Mouse (Mus musculus): ENCODE data around the gene Pgd. TPM values are rescaled to one million over a fixed set of nuclear protein-coding genes. Genes with fewer than 3 reads are reported as not detected.
"Not testable (repeated sequence)": the region's sequence is repeated elsewhere in the genome, so short reads cannot be mapped to it uniquely, and the experiment has no call there.

The Pgd gene
- polyA plus RNA-seq, 1 experiment from 2014 or later: 108 TPM

DNA sequence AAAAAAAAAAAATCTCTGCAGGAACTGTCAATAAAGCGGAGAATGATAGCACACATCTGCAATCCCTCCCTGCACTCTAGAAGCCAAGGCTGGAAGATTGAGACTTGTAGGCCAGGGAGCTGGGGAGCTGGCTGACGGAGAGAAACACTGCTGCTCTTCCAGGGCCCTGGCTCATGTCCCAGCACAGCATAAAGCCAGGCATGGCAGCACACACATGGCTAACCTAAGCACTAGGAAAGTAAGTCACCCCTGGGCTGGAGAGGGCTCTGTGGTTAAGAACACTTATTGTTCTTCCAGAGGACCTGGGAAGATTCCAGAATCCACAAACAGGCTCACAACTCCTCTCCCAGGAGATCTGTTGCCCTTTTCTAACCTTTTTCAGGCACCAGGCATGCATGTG is 6.1 kb upstream of the Pgd start:
- no peak overlapping the region for H3K9ac ChIP-seq (ENCODE audit: low read length)
- WGBS: 49% methylated on average over 2 of the region's 2 CpGs
- H3K27me3 ChIP-seq (ENCODE audit: control insufficient read depth, insufficient read depth, low read depth, low read length): no peaks in the 10 kb centered on the region
- H3K27ac ChIP-seq (ENCODE audit: low read length): peak overlapping the region; percentile 81
- no peak overlapping the region for H3K4me2 ChIP-seq (ENCODE audit: low read depth, low read length)
- H3K9me3 ChIP-seq (ENCODE audit: control insufficient read depth, low read length): no peaks in the 10 kb centered on the region
- H3K36me3 ChIP-seq (ENCODE audit: control insufficient read depth, insufficient read depth, low read length): no peaks in the 10 kb centered on the region
- H3K4me1 ChIP-seq (replicated peaks; ENCODE audit: control insufficient read depth, insufficient read depth, low read length): peaks cover 15% of the 10 kb centered on the region
- ATAC-seq (ENCODE audit: low read depth): peak; percentile 80
- no peak overlapping the region for H3K4me3 ChIP-seq (ENCODE audit: low read length)

DNA sequence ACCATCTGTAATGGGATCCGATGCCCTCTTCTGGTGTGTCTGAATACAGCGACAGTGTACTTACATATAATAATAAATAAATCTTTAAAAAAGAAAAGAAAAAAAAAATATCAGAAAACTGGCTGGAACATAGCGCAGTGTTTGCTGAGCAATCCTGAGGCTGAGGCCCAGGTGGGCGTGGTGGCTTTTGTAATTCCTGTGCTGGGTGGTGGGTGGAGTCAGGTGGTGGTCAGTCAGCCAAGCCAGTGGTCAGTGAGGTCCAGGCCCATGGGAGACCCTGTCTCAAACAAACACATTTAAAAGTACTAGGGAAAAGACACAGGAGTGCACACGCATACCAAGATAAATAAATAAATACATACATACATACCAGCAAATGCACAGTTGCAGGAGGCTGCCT is 5.5 kb upstream of the Pgd start:
- Histone ChIP-seq H3K9ac (ENCODE audit: low read length) (no peak overlapping the region), H3K4me3 (ENCODE audit: low read length) (no peak overlapping the region), H3K36me3 (ENCODE audit: control insufficient read depth, insufficient read depth, low read length) (no peaks in the 10 kb centered on the region), H3K9me3 (ENCODE audit: control insufficient read depth, low read length) (no peaks in the 10 kb centered on the region), H3K4me2 (ENCODE audit: low read depth, low read length) (no peak overlapping the region), H3K4me1 (replicated peaks; ENCODE audit: control insufficient read depth, insufficient read depth, low read length) (peaks cover 13% of the 10 kb centered on the region), H3K27ac (ENCODE audit: low read length) (peak overlapping the region; percentile 81), H3K27me3 (ENCODE audit: control insufficient read depth, insufficient read depth, low read depth, low read length) (no peaks in the 10 kb centered on the region)
- WGBS: 81% methylated on average over 5 of the region's 5 CpGs
- ATAC-seq (ENCODE audit: low read depth): no peak

DNA sequence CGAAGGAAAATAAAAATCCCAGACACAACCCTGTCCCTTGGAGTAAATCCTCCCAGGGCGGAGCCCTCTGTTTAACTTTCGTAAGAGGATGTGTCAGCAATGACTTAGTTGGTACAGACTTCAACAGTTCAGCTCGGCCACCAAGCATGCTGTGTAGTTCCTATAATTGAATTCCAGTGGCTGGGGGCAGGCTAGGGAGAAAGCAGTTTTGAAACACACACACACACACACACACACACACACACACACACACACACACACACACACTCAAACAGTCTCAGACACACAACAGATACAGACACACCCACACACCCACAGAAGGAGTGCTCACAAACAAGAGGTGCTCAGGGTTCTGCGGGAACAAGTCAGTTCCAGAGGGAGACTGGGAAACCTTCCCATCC is 5.0 kb upstream of the Pgd start:
- ATAC-seq (ENCODE audit: low read depth): peak; percentile 22; the same call in 1 of the 2 replicates
- H3K4me1 ChIP-seq (replicated peaks; ENCODE audit: control insufficient read depth, insufficient read depth, low read length): peaks cover 13% of the 10 kb centered on the region
- H3K9ac ChIP-seq (ENCODE audit: low read length): no peak overlapping the region
- H3K4me2 ChIP-seq (ENCODE audit: low read depth, low read length): no peak overlapping the region
- H3K36me3 ChIP-seq (ENCODE audit: control insufficient read depth, insufficient read depth, low read length): no peaks in the 10 kb centered on the region
- H3K4me3 ChIP-seq (ENCODE audit: low read length): no peak overlapping the region
- H3K27ac ChIP-seq (ENCODE audit: low read length): peak overlapping the region; percentile 81
- no peaks in the 10 kb centered on the region for H3K9me3 ChIP-seq (ENCODE audit: control insufficient read depth, low read length)
- no peaks in the 10 kb centered on the region for H3K27me3 ChIP-seq (ENCODE audit: control insufficient read depth, insufficient read depth, low read depth, low read length)
- 43% methylated on average over 5 of the region's 5 CpGs for WGBS

DNA sequence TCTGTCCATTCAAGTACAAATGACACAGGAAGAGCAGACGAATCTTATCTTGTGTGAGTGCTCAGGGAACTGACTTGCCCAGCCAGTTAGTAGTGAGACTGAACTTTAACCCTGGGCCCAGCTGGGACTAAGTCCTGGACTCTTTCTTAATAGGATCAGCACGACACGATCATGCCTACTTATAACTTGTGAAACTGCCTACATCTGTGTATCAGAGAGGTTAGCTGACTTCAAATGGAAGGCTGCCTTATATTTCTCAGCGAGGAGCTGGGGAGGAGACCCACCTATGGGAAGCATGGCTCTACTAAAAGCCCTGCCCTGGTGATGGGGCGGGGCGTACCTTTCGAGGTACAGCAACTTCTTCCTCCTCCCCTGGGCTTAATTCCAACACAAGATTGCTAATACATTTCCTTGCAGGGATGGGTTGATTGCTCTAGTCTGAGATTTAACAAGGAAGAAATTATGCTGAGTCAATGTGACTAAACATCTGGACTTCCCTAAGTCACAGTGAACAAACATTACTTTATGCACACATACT is 3.9 kb upstream of the Pgd start:
- Histone ChIP-seq H3K27me3 (ENCODE audit: control insufficient read depth, insufficient read depth, low read depth, low read length) (no peaks in the 10 kb centered on the region), H3K4me3 (ENCODE audit: low read length) (no peak overlapping the region), H3K36me3 (ENCODE audit: control insufficient read depth, insufficient read depth, low read length) (no peaks in the 10 kb centered on the region), H3K27ac (ENCODE audit: low read length) (peak overlapping the region; percentile 31; the same call in 1 of the 2 replicates), H3K9me3 (ENCODE audit: control insufficient read depth, low read length) (no peaks in the 10 kb centered on the region), H3K4me2 (ENCODE audit: low read depth, low read length) (no peak overlapping the region), H3K9ac (ENCODE audit: low read length) (no peak overlapping the region), H3K4me1 (replicated peaks; ENCODE audit: control insufficient read depth, insufficient read depth, low read length) (peaks cover 18% of the 10 kb centered on the region)
- WGBS: 43% methylated on average over 7 of the region's 7 CpGs
- ATAC-seq (ENCODE audit: low read depth): no peak

DNA sequence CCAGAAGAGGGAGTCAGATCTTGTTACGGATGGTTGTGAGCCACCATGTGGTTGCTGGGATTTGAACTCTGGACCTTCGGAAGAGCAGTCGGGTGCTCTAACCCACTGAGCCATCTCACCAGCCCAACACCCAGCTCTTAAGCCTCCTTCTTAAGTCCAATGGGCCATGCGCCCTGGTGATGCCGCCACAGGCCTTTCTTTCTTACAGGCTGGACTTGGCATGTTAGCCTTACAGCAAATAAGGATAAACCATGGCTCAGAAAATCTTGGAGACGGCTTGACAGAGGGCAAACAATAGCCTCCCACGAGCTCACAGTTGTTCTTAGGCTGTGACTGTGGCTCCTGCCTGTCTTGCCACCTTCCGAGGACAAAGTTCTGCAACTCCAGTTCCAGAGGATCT is 3.4 kb upstream of the Pgd start:
- 70% methylated on average over 7 of the region's 8 CpGs for WGBS
- not testable (repeated sequence) for H3K36me3 ChIP-seq (ENCODE audit: control insufficient read depth, insufficient read depth, low read length); H3K4me2 ChIP-seq (ENCODE audit: low read depth, low read length); H3K9me3 ChIP-seq (ENCODE audit: control insufficient read depth, low read length); H3K4me3 ChIP-seq (ENCODE audit: low read length); H3K27me3 ChIP-seq (ENCODE audit: control insufficient read depth, insufficient read depth, low read depth, low read length); ATAC-seq (ENCODE audit: low read depth); H3K9ac ChIP-seq (ENCODE audit: low read length)
- Histone ChIP-seq H3K4me1 (replicated peaks; ENCODE audit: control insufficient read depth, insufficient read depth, low read length) (peaks cover 22% of the 10 kb centered on the region), H3K27ac (ENCODE audit: low read length) (peak overlapping the region; percentile 31; the same call in 1 of the 2 replicates)

DNA sequence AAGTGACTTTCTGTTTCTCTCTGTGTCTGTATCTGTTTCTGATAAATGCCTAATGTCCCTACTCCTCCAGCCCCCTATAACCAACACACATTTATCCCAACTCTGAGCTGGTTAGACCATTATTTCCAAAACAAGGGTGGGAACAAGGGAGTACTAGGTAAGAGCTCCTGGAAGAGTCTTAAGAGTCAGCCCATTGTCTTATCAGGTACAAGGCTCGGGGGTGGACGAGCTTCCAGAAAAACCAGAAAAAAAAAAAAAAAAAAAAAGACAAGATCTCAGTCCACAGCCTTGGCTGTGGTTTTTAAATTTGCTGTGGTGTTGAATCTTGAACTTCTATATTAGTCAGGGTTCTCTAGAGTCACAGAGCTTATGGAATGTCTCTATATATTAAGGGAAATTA is 1.4 kb upstream of the Pgd start:
- ATAC-seq (ENCODE audit: low read depth): no peak
- Histone ChIP-seq H3K9me3 (ENCODE audit: control insufficient read depth, low read length) (no peaks in the 10 kb centered on the region), H3K4me3 (ENCODE audit: low read length) (no peak overlapping the region), H3K4me2 (ENCODE audit: low read depth, low read length) (no peak overlapping the region; the same call in 1 of the 2 replicates), H3K9ac (ENCODE audit: low read length) (no peak overlapping the region), H3K36me3 (ENCODE audit: control insufficient read depth, insufficient read depth, low read length) (no peaks in the 10 kb centered on the region; the same call in 1 of the 2 replicates), H3K27me3 (ENCODE audit: control insufficient read depth, insufficient read depth, low read depth, low read length) (no peaks in the 10 kb centered on the region), H3K27ac (ENCODE audit: low read length) (no peak overlapping the region), H3K4me1 (replicated peaks; ENCODE audit: control insufficient read depth, insufficient read depth, low read length) (peaks cover 20% of the 10 kb centered on the region)
- WGBS: 38% methylated on average over 2 of the region's 2 CpGs

DNA sequence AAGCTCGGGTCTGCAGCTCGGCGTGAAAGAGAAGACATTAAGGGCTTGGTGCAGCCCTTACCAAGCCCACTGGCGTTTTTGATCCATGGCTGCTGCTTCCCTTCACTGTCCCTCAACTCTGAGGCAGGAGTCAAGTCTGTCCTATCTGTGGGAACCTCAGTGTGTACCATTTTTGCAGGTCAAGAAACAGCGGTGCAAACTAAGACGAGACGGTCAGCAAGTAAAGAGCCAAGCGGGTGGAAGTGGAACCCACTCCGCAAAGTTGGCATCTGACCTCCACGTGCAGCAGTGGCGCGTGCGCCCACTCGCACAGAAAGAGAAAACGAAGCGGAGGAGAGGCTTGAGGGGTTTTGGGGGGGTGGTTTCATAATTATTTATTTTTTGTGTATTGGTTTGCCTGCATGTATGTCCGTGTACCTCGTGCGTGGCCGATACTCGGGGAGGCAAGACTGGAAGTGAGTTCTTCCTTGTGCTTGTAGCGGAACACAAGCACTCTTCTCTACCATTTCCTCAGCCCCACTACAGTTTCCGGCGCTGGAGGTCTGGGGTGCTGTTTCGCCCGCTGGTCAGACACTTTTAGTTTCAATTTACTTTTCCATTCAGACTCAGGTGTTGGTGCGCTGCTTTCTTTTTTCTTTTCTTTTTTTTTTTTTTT is 513 bp upstream of the Pgd start:
- ATAC-seq (ENCODE audit: low read depth): peak; percentile 42; the same call in 1 of the 2 replicates
- Histone ChIP-seq H3K4me1 (replicated peaks; ENCODE audit: control insufficient read depth, insufficient read depth, low read length) (peaks cover 12% of the 10 kb centered on the region), H3K9me3 (ENCODE audit: control insufficient read depth, low read length) (no peaks in the 10 kb centered on the region), H3K9ac (ENCODE audit: low read length) (peak overlapping the region; percentile 74), H3K4me3 (ENCODE audit: low read length) (peak overlapping the region; percentile 99), H3K27ac (ENCODE audit: low read length) (peak overlapping the region; percentile 88), H3K27me3 (ENCODE audit: control insufficient read depth, insufficient read depth, low read depth, low read length) (no peaks in the 10 kb centered on the region), H3K4me2 (ENCODE audit: low read depth, low read length) (peak overlapping the region; percentile 96), H3K36me3 (ENCODE audit: control insufficient read depth, insufficient read depth, low read length) (no peaks in the 10 kb centered on the region; the same call in 1 of the 2 replicates)
- under 1% methylated on average over 27 of the region's 27 CpGs for WGBS

DNA sequence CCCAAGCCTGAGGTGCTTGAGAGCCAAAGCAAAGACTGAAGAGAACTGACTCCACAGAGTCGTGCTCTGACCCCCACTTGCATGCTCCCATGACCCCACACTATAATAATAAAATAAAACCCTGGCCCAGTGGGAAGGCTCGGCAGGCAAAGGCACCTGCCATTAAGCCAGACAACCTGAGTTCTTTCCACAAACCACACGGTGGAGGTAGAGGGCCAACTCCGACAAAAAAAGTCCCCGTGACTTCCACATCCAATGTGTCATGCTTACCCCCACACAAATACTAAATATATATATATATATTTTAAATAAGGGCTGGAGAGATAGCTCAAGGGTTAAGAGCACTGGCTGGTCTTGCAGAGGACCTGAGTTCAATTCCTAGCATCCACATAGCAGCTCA is 2.4 kb downstream of the Pgd start:
- Histone ChIP-seq H3K9ac (ENCODE audit: low read length) (no peak overlapping the region), H3K27ac (ENCODE audit: low read length) (no peak overlapping the region), H3K9me3 (ENCODE audit: control insufficient read depth, low read length) (no peaks in the 10 kb centered on the region), H3K4me1 (replicated peaks; ENCODE audit: control insufficient read depth, insufficient read depth, low read length) (peaks cover 8% of the 10 kb centered on the region), H3K4me2 (ENCODE audit: low read depth, low read length) (no peak overlapping the region), H3K27me3 (ENCODE audit: control insufficient read depth, insufficient read depth, low read depth, low read length) (no peaks in the 10 kb centered on the region), H3K4me3 (ENCODE audit: low read length) (no peak overlapping the region), H3K36me3 (ENCODE audit: control insufficient read depth, insufficient read depth, low read length) (peaks cover 20% of the 10 kb centered on the region)
- ATAC-seq (ENCODE audit: low read depth): no peak
- WGBS: 45% methylated on average over 5 of the region's 5 CpGs

DNA sequence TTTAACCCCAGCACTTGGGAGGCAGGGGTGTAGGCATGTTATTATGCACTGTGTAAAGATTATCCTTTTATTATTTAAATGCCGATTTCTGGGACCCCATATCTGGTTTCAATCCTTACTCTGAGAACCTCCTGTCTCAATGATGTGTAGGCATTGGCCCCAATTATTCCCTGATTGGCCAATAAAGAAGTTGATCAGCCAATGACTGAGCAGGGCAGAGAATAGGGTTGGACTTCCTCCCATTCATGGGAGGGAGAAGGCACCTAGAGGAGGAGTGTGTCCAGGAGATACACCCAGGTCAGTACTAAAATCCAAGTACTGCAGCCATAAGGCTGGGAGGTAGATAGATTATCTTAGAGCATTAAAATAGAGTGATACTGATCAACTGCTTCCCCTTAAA is 3.4 kb downstream of the Pgd start:
- no peak for ATAC-seq (ENCODE audit: low read depth)
- Histone ChIP-seq H3K36me3 (ENCODE audit: control insufficient read depth, insufficient read depth, low read length) (peaks cover 21% of the 10 kb centered on the region), H3K9ac (ENCODE audit: low read length) (no peak overlapping the region), H3K9me3 (ENCODE audit: control insufficient read depth, low read length) (no peaks in the 10 kb centered on the region), H3K4me3 (ENCODE audit: low read length) (no peak overlapping the region), H3K27ac (ENCODE audit: low read length) (no peak overlapping the region), H3K4me1 (replicated peaks; ENCODE audit: control insufficient read depth, insufficient read depth, low read length) (peaks cover 8% of the 10 kb centered on the region), H3K4me2 (ENCODE audit: low read depth, low read length) (no peak overlapping the region), H3K27me3 (ENCODE audit: control insufficient read depth, insufficient read depth, low read depth, low read length) (no peaks in the 10 kb centered on the region)
- WGBS: 63% methylated on average over 1 of the region's 1 CpGs

Measured in lung, embryonic 16.5 days (tissue).